Mouse (Mus musculus): Measurements from ENCODE around the gene Man1a.

The Man1a gene

GRCm38 (mm10) chr10:54076420-54076819 is at the start of gene Man1a:
TSS of gene Man1a (minus strand) at chr10:54076609.
- DNase-seq, result no peak

- no peak for DNase-seq
Observed at GRCm38 (mm10) chr10:54121816-54122215, 45.4 kb upstream of the Man1a start.

GRCm38 (mm10) chr10:54120375-54120774 is 44.0 kb upstream of the Man1a start:
- no peak for DNase-seq

GRCm38 (mm10) chr10:54119303-54119702 is 42.9 kb upstream of the Man1a start:
- DNase-seq, result no peak

- no peak for DNase-seq
Observed at GRCm38 (mm10) chr10:54118223-54118912, 42.0 kb upstream of the Man1a start.

- DNase-seq, result no peak
Observed at GRCm38 (mm10) chr10:54117763-54118162, 41.4 kb upstream of the Man1a start.

GRCm38 (mm10) chr10:54103671-54104070 is 27.3 kb upstream of the Man1a start:
- DNase-seq, result no peak

GRCm38 (mm10) chr10:54092081-54092480 is 15.7 kb upstream of the Man1a start:
- DNase-seq, result no peak

GRCm38 (mm10) chr10:54089923-54090322 is 13.5 kb upstream of the Man1a start:
- DNase-seq, result no peak

GRCm38 (mm10) chr10:54087346-54087745 is 10.9 kb upstream of the Man1a start:
- DNase-seq, result no peak

- DNase-seq, result no peak
Observed at GRCm38 (mm10) chr10:54085073-54085472, 8.7 kb upstream of the Man1a start.

GRCm38 (mm10) chr10:54077005-54077404 is 596 bp upstream of the Man1a start:
- no peak for DNase-seq

GRCm38 (mm10) chr10:54075441-54076010 is 883 bp downstream of the Man1a start:
- peak; percentile 66 to 76 for DNase-seq

GRCm38 (mm10) chr10:54074609-54075421 is 1.6 kb downstream of the Man1a start:
- peak; percentile 15 to 23 for DNase-seq

GRCm38 (mm10) chr10:54074247-54074608 is 2.2 kb downstream of the Man1a start:
- DNase-seq, result no peak

- peak in 1 of 2 experiments; percentile 4 for DNase-seq
Observed at GRCm38 (mm10) chr10:54073641-54074203, 2.7 kb downstream of the Man1a start.

- no peak for DNase-seq
Observed at GRCm38 (mm10) chr10:54072336-54072735, 4.1 kb downstream of the Man1a start.

- DNase-seq, result no peak
Observed at GRCm38 (mm10) chr10:54070496-54070895, 5.9 kb downstream of the Man1a start.

- DNase-seq, result no peak
Observed at GRCm38 (mm10) chr10:54069412-54069811, 7.0 kb downstream of the Man1a start.

GRCm38 (mm10) chr10:54066683-54067082 is 9.7 kb downstream of the Man1a start:
- DNase-seq, result no peak

- DNase-seq, result no peak
Observed at GRCm38 (mm10) chr10:54063551-54064260, 12.7 kb downstream of the Man1a start.

GRCm38 (mm10) chr10:54062835-54063234 is 13.6 kb downstream of the Man1a start:
- DNase-seq, result no peak

- no peak for DNase-seq
Observed at GRCm38 (mm10) chr10:54061159-54061558, 15.2 kb downstream of the Man1a start.
